Mouse (Mus musculus): ENCODE measurements at regions not wholly inside any gene's neighbourhood (a gene's known extent, or its start where the extent isn't known, plus 50 kb on each side); places are given as distances from the start of the nearest gene placed in this dataset.

DNA sequence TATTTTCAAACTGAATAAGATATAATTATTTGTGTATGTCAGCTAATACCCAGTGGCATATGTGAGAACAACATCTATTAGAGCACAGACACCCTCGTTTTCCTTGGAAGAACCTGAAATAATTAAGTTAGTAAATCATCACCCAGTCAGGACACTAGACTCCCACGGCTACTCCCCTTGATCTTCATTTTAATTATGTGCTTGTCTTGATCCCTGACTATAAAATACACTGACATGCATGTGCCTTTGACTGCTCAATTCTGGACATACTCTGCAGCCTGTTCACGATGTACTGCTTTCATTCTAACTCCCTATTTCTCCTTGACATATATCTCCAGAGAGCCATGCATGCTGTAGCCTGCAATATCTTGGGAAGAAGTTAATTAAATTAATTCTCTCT is 232.7 kb upstream of the Atxn7l3b start:
- no peak for DNase-seq (ENCODE audit: low spot score in 2 of 2)
- intact Hi-C loops (cut with DNase I): no loop called here

DNA sequence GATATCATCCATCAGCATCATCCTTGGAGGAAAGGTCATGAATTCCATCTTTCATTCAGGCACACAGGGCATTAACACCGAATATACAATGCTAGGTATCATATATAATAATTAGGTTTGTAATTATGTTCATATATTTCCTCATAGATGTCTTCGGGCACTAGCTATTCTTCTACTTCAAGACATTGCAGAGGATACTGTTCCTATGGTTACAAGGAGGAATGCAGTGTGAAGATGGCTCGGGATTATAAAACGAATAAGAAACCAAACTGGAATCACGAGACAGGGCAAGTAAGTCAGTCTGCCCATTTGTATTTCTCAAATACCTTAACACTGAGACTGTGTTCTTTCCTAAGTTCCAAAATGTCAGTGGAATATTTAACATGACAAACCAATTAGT is 231.3 kb upstream of the Atxn7l3b start:
- intact Hi-C loops (cut with DNase I): no loop called here

DNA sequence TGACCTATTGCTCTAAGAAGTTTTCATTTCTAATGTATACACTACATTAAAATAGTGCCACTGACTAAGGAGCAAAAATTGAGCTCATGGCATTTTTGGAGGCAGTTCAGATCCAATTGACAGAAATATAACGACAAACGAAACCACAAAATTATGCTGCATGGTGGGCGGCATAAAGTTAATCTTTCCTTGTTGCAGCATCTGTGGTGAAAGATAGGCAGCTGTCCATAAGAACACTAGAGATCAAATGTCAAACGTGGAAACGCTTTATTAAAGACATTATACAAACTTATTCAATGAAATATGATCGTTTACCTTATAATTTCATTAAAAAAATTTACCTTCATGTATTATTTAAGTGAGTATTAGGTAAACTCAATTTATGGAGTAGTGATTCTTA is 230.2 kb upstream of the Atxn7l3b start:
- intact Hi-C loops (cut with DNase I): no loop called here
- DNase-seq (ENCODE audit: low spot score in 2 of 2): no peak

More for the DNA sequence above, 231.3 kb upstream of the Atxn7l3b start:
- no peak for DNase-seq (ENCODE audit: low spot score in 2 of 2)

- DNase-seq (ENCODE audit: low spot score in 2 of 2): no peak
- intact Hi-C loops (cut with DNase I): no loop called here
Measured at GRCm38 (mm10) chr10:113141606-113142005, 212.8 kb upstream of the Atxn7l3b start.

DNA sequence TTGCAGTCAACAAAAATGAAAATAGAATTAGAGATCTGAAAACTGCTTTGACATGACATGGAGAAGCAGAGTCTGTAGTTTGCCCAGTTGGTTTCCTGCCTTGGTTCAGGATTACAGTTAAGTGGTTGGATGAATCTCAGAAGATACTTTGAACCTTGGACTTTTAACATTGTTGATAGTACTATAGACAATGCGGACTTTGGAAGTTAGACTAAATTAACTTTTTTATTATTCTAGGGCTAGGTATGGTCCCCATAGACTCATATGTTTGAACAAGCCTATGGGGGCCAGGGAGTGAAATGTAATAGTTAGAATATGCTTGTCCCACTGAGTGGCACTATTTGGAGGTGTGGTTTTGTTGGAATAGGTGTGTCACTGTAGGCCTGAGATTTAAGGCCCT is 186.2 kb upstream of the Atxn7l3b start:
- DNase-seq (ENCODE audit: low spot score in 2 of 2): no peak
- intact Hi-C loops (cut with DNase I): no loop called here

GRCm38 (mm10) chr10:113105771-113106430 is 177.1 kb upstream of the Atxn7l3b start:
- peak in 1 of 2 experiments; percentile 3 for DNase-seq (ENCODE audit: low spot score in 2 of 2)
- intact Hi-C loops (cut with DNase I): loop anchor here (5.0 kb wide), 1 partner anchor 1701 kb away; no protein-coding TSS in a partner anchor

GRCm38 (mm10) chr10:113105301-113105700 is 176.5 kb upstream of the Atxn7l3b start:
- DNase-seq (ENCODE audit: low spot score in 2 of 2): no peak
- intact Hi-C loops (cut with DNase I): loop anchor here (5.0 kb wide), 1 partner anchor 1702 kb away; no protein-coding TSS in a partner anchor
